Mouse (Mus musculus) gastrocnemius, postnatal 25 days (tissue): ENCODE measurements around the gene Snph. TPM values are rescaled to one million over a fixed set of nuclear protein-coding genes. Genes with fewer than 3 reads are reported as not detected.
"Not testable (repeated sequence)": the region's sequence is repeated elsewhere in the genome, so short reads cannot be mapped to it uniquely, and the experiment has no call there.

Source experiments
- DNase-seq: peaks from one replicate; pipeline ENCODE4 v3.0.0; 2022
- long read RNA-seq, 2 experiments: library from polyadenylated mRNA; stranded (forward); transcript quantifications; one replicate each; pipeline ENCODE4 v2.0.0; 2021
- total RNA-seq, 2 experiments: library from RNA; stranded (reverse); gene quantifications; 1 replicate in 1 of 2; 2 replicates in 1 of 2; pipeline ENCODE4 v1.2.3; 2021

Snph gene
- total RNA-seq: 10 to 100 TPM; 19.2 to 26.2 TPM
- long read RNA-seq, experiment 1, full-length matches to known transcripts: 1 of 13 reads
- long read RNA-seq, experiment 1, partial matches to known transcripts: 0 of 13 reads
- long read RNA-seq, experiment 1, other reads (novel, unspliced or antisense): 12 of 13 reads
- long read RNA-seq, experiment 2, partial matches to known transcripts: 0 of 7 reads
- long read RNA-seq, experiment 2, other reads (novel, unspliced or antisense): 7 of 7 reads

GRCm38 (mm10) chr2:151632159-151632814 lies at the start of gene Snph:
TSS of gene Snph (minus strand) at chr2:151632593.
- DNase-seq: peak; percentile 72

GRCm38 (mm10) chr2:151676234-151676633 lies 43.8 kb upstream of the Snph start:
- no peak for DNase-seq

GRCm38 (mm10) chr2:151670968-151671329 lies 38.6 kb upstream of the Snph start:
- no peak for DNase-seq

GRCm38 (mm10) chr2:151670026-151670967 lies 37.9 kb upstream of the Snph start:
- DNase-seq: no peak

GRCm38 (mm10) chr2:151668433-151668832 lies 36.0 kb upstream of the Snph start, which contains the start of gene Rad21l:
TSS of gene Rad21l (minus strand) at chr2:151668533.
- DNase-seq: no peak

- no peak for DNase-seq
Measured at GRCm38 (mm10) chr2:151652053-151652452, 19.7 kb upstream of the Snph start.

GRCm38 (mm10) chr2:151636015-151636402 lies 3.6 kb upstream of the Snph start:
- DNase-seq: no peak

- DNase-seq: no peak
Measured at GRCm38 (mm10) chr2:151635362-151636014, 3.1 kb upstream of the Snph start.

- DNase-seq: no peak
Measured at GRCm38 (mm10) chr2:151634903-151635302, 2.5 kb upstream of the Snph start.

- no peak for DNase-seq
Measured at GRCm38 (mm10) chr2:151632982-151633381, 589 bp upstream of the Snph start.

GRCm38 (mm10) chr2:151631406-151632158 lies 811 bp downstream of the Snph start:
- DNase-seq: no peak

- DNase-seq: no peak
Measured at GRCm38 (mm10) chr2:151629310-151629709, 3.1 kb downstream of the Snph start.

- no peak for DNase-seq
Measured at GRCm38 (mm10) chr2:151628011-151628410, 4.4 kb downstream of the Snph start.

GRCm38 (mm10) chr2:151626296-151626695 lies 6.1 kb downstream of the Snph start:
- no peak for DNase-seq

GRCm38 (mm10) chr2:151623776-151624175 lies 8.6 kb downstream of the Snph start:
- no peak for DNase-seq

GRCm38 (mm10) chr2:151616551-151617329 lies 15.7 kb downstream of the Snph start:
- DNase-seq: no peak

GRCm38 (mm10) chr2:151615779-151616178 lies 16.6 kb downstream of the Snph start:
- not testable (repeated sequence) for DNase-seq

GRCm38 (mm10) chr2:151609974-151610373 lies 22.4 kb downstream of the Snph start:
- DNase-seq: no peak

- DNase-seq: no peak
Measured at GRCm38 (mm10) chr2:151608435-151608834, 24.0 kb downstream of the Snph start.

GRCm38 (mm10) chr2:151605437-151605987 lies 26.9 kb downstream of the Snph start:
- DNase-seq: peak; percentile 71
